Mouse (Mus musculus) cerebellum, adult 18-20 months (tissue): ENCODE results near the gene Crp.

Experiments
- DNase-seq, 2 experiments: peaks; one replicate each; pipeline ENCODE4 v3.0.0; 2021

Crp gene

DNA sequence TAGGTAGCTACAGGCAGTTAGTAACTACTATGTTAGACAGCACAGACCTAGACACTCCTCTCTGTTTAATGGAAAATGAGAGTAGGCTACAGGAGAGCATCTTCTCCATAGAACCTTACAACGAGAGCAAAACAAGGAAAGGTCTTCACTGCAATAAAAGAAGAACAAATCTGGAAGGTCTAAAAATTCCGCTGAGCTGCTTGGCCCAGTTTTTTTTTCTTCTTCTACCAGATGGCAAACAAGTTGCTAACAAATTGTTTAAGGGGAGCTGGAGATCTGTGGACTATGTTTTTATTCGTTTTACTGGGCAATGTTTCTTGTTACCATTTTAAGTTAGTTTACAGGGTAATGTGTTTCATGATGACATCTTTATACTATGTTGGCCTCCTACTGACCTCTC is 53.4 kb downstream of the Crp start:
- DNase-seq: no peak

DNA sequence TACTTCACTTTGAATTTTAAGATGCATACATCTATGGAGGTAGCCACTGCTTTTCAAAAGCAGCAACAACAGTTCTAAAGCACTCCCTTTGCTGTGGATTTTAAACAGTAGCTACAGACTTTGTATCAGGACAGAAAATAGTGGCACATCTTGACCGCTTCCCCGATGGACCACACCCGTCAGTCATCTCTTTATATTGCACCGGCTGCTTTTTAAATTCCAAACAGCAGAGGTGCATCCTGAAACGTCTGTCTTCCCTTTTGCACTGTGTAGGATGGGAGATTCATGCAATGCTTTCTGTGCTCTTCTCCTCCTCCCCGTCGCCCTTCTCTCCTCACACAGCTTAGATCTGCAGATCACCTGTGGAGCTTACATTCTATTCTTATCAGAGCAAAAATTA is 57.3 kb downstream of the Crp start:
- no peak for DNase-seq

GRCm38 (mm10) chr1:172759525-172759924 is 61.7 kb downstream of the Crp start:
- no peak for DNase-seq

DNA sequence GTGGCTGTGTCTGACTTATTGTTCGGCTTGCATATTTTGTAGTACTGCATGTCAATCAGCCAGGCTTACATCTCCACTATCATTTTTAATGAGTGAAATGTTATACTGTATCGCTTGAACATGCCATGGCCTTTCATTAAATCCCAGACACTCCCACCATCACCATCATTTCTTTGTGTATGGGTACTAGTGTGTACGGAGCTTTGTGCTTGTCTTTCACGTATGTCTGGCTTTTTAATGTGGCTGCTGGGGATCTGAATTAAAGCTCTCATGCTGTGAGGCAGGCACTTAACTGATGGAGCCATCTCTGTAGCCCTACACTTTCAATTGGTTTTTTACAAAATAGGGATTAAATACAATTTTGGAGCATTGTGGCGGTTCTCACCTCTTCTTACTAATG is 81.3 kb downstream of the Crp start:
- DNase-seq: no peak

DNA sequence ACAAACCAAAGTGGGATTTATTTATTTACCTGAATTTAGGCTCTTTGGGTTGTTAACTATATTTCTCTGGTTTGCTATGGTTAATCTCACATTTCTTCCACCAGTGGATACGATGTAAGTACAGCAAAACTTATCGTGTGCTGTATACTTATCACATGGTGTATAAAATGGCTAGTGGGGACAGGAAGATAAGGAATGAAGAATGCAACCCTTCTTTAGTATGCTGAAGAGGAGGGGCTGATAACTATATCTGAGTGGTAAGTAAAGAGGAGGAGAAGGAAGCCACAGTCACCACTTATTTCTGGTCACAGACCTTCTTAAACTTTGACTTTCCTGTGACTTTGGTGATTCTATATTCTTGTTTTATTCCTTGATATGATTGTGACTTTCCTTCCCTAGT is 87.5 kb downstream of the Crp start:
- DNase-seq: no peak

- DNase-seq: no peak
Observed at GRCm38 (mm10) chr1:172785886-172786285, 88.0 kb downstream of the Crp start.

- no peak for DNase-seq
Observed at GRCm38 (mm10) chr1:172828975-172829374, 131.1 kb downstream of the Crp start.

DNA sequence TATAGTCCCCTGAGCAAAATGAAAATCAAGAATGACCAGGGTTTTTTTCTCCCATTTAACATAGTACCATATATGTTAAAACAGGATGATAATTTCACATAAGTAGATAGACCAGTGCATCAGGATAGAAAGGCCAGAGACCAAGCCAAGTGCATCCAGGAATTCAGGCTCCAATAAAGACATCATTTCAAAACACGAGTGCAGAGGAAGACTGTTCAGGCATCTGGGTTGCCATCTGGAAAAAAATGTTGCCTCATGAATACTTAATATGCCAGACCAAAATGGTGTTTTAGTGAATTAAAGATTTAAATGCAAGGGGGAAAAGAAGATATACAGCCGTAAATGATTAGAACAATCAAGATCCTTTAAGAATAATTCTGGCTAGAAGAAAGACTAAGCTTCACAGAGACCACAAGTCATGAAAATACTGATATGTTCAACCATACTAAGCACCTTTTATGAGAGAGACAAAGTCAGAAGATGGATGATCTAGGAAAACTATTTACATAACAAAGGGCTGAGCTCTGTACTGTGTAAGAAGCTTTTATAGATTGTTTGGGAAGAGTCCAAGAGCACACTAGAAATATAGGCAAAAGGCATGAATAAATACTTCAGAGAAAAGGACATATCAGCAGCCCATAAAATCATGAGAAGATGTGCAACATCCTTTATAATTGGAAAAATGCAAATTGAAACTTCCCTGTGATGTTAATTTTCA is 149.3 kb downstream of the Crp start:
- no peak for DNase-seq

GRCm38 (mm10) chr1:172848171-172848570 is 150.3 kb downstream of the Crp start:
- no peak for DNase-seq

DNA sequence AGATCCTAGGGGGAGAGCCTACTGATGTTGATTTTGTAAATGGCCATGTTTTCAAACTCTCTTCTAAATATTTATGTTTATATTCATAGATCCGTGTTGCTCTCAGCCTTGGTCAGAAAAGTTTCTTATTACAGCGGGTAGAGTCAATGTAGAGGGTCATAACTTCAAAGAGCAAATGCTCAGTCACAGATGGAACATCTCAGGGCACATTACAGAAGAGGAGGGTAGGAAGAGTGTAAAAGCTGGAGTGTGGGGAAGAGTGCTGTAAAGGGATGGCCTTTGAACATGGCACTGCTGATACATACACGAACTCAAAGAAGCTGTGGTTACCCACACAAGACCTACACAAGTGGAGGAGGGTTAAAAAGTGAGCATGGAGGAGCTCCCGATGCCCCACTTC is 177.4 kb downstream of the Crp start:
- DNase-seq: no peak

GRCm38 (mm10) chr1:172876675-172877074 is 178.8 kb downstream of the Crp start:
- no peak for DNase-seq
